Mouse (Mus musculus) embryonic stem cell, embryonic (primary cell): Measurements from ENCODE around the gene Zfp287.
"Not testable (repeated sequence)": the region's sequence is repeated elsewhere in the genome, so short reads cannot be mapped to it uniquely, and the experiment has no call there.

Experiments used
- CTCF ChIA-PET, 4 experiments: fragments of 300-600 bp in 2 of 4; fragments of 350-600 bp in 2 of 4; sonication (Branson Sonifier 250); formaldehyde crosslinking; loops; one replicate each; lab custom pipeline; 2022; ENCODE audit warnings: inconsistent platforms in 2 of 4; lab: Charles Lee
- POLR2A ChIA-PET, 4 experiments: fragments of 300-600 bp in 2 of 4; fragments of 350-600 bp in 2 of 4; sonication (Branson Sonifier 250); formaldehyde crosslinking; loops; one replicate each; lab custom pipeline; 2022; ENCODE audit warnings: antibody characterized with exemption in 4 of 4, inconsistent platforms in 1 of 4; lab: Charles Lee

The Zfp287 gene

DNA sequence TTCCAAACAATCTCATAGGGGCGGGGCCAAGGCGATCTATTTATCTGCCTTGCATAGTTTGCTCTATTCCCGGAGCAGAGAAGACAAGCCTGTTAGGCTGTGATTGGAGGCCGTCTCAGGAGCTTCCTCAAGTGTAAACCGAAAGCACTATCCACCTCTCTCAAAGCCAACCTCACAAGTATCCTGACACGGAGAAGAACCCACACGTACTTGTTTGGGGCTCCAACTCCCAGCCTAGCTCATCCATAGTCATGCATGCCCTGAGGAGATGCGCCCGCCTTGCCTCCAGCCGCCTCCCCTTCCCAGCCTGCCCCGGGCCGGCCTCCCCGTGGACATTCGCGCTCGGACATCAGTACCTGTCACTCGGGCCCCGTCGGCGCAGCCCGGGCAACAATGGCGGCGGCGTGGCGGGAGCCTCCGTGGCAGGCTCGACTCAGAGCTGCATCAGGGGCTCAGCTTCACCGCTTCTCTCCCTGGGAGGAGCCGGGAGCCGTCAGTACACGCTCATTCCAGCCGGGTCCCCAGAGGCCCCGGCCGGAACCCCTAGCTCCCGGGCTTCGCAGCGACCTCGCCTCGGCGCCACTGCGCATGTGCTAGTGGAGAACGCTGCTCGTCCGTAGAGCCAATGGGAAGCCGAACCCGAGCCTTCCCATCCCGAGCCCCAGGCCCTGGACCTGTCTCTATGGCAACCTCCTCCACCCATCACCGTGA lies at the start of gene Zfp287:
Zfp287 (minus strand) TSS at position 595 of the 711 bp plus-strand sequence.
- POLR2A ChIA-PET: interaction anchor here in 3 of 4 experiments (0.5 to 2.0 kb wide), 12 partner anchors 9 to 405 kb away, joined by 3 to 10 read pairs (median 3); partner anchors contain the start of gene Ubb (in 3 of the 3)
- CTCF ChIA-PET: interaction anchor here in 3 of 4 experiments (0.6 to 1.7 kb wide), 5 partner anchors 13 to 190 kb away, joined by 3 to 6 read pairs (median 4); no protein-coding TSS in a partner anchor

DNA sequence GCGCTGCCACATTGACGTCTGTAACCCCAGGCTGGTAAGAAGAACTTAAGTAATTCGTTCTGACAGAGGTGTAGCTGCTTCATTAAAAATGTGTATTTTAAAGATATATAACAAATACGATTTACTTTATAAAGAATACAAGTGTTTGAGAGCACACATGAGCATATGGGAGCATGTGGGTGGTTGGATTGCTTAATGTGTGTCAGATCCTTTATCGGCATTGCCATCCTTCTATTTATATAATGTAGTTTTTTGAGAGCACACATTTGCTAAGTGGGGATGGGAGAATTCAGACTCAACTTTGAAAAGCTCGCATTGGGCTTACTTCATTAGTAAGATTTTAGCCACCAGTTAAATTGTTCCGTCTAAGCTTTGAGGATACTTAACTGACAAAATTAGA lies 44.8 kb upstream of the Zfp287 start:
- ChIA-PET CTCF (no interaction called here), POLR2A (interaction anchor here in 1 of 4 experiments (0.9 kb wide), 1 partner anchor 13 kb away, joined by 3 read pairs; the partner anchor contains the start of gene Zfp286)

DNA sequence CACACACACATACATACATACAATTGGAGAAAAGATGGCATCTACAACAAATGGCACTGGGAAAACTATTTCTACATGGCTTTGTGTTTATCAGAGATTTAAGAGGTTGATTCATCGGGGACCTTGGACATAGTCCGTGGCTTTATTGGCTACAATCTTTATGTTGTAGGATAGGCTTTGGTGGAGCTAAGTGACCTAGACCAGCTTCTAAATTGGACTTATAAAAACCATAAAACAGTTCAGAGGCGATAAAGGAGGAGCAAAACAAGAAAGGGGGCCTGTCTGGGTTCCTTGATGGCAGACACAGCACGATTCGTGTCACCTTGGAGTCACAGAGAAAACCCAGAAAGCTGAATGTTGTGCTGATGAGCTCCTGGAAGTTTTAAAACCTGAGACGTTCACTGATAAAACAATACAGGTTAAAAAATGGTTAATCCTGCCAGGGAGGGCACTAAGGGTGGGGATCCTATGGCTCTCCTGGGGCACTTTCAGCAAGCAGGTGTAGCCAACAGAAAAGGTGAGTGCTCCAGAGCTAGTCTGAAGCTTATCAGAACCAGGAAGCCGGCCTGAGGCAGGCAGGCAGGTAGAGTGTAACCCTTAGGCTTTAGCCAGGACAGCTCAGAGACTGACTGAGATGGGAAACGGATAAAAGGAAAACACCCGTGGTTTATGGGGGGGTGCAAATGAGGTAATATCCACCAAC lies 29.2 kb upstream of the Zfp287 start:
- CTCF ChIA-PET: interaction anchor here in 2 of 4 experiments (0.6 to 0.9 kb wide), 2 partner anchors 375 kb away, joined by 3 to 4 read pairs; no protein-coding TSS in a partner anchor
- POLR2A ChIA-PET: interaction anchor here in 3 of 4 experiments (0.5 to 1.4 kb wide), 4 partner anchors 16 to 158 kb away, joined by 3 to 8 read pairs (median 4); partner anchors contain the start of gene Tvp23b (in 1 of the 3)

DNA sequence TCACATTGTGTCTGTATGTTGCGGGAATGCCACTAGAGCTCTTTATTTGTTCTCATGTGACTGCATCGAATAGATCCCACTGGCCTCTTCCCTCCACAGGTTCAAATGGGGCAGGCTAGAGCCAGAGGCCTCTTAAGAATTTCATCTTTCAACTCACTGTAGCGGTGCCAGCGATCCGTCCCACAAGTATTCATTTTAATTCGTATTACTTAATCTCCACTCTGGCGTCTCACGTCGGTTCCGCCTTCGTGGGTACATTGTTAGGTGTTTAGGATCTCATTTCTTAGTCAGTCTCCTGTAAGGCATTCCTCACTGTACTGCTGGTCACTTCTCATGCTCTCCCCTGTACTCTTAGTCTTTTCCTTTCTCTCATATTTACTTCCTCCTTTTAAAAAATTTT lies 26.8 kb upstream of the Zfp287 start:
- ChIA-PET CTCF (interaction anchor here (0.7 to 2.3 kb wide), 9 partner anchors 10 to 1309 kb away, joined by 3 to 14 read pairs (median 3); no protein-coding TSS in a partner anchor), POLR2A (interaction anchor here in 3 of 4 experiments (0.5 to 2.0 kb wide), 11 partner anchors 11 to 122 kb away, joined by 3 to 9 read pairs (median 4); partner anchors contain the start of genes Fbxw10 (in 2 of the 3), Tvp23b (in 2 of the 3) and Zfp286 (in 1 of the 3))

DNA sequence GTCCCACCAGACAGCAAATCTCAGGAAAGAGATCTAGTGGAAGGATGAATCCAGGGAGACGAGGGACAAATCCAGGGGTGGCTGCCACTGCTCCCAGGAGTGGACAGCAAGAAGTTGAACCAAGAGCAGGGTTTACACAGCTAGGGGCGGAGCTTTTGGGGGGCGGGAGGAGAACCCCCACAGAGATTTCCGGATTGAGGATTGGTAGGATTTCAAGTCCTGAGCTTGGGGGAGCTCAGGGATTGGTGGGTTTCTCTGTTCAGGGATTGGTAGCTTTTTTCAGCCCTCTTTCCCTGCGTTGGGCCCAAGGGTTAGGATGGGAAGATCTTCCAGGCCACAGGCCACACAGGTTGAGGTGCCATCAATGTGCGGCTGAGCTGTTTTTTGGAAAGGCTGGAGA lies 26.2 kb upstream of the Zfp287 start:
- CTCF ChIA-PET: interaction anchor here (0.6 to 2.3 kb wide), 11 partner anchors 11 to 510 kb away, joined by 3 to 14 read pairs (median 3); no protein-coding TSS in a partner anchor
- POLR2A ChIA-PET: interaction anchor here in 3 of 4 experiments (0.5 to 2.0 kb wide), 11 partner anchors 11 to 238 kb away, joined by 3 to 9 read pairs (median 4); partner anchors contain the start of genes Fbxw10 (in 2 of the 3), Tvp23b (in 2 of the 3) and Zfp286 (in 1 of the 3)

DNA sequence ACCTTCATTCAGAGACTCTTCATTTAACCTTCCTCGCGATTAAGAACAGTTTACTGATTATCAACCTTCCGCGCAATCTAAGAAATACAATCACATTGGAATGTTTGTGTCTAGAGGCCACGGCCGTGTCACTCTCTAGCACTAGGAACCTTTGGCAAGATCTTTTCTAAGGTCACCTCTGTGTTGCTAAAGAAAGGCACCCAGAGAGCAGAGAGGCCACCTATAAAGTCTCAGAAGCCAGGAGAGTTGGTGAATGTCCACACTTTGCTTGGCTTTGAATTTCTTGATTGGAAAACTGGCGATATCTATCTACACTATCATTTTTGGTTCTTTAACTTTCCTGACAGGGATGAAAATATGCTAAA lies 25.4 kb upstream of the Zfp287 start:
- POLR2A ChIA-PET: interaction anchor here in 3 of 4 experiments (1.0 to 1.5 kb wide), 7 partner anchors 11 to 206 kb away, joined by 3 to 7 read pairs (median 5); partner anchors contain the start of genes Fbxw10 (in 1 of the 3), Tvp23b (in 1 of the 3), Ubb (in 1 of the 3) and Zfp286 (in 1 of the 3)
- CTCF ChIA-PET: interaction anchor here in 3 of 4 experiments (0.8 to 2.3 kb wide), 24 partner anchors 8 to 379 kb away, joined by 3 to 21 read pairs (median 5); partner anchors contain the start of genes Fbxw10 (in 2 of the 3), Tvp23b (in 1 of the 3) and Zfp286 (in 1 of the 3)

DNA sequence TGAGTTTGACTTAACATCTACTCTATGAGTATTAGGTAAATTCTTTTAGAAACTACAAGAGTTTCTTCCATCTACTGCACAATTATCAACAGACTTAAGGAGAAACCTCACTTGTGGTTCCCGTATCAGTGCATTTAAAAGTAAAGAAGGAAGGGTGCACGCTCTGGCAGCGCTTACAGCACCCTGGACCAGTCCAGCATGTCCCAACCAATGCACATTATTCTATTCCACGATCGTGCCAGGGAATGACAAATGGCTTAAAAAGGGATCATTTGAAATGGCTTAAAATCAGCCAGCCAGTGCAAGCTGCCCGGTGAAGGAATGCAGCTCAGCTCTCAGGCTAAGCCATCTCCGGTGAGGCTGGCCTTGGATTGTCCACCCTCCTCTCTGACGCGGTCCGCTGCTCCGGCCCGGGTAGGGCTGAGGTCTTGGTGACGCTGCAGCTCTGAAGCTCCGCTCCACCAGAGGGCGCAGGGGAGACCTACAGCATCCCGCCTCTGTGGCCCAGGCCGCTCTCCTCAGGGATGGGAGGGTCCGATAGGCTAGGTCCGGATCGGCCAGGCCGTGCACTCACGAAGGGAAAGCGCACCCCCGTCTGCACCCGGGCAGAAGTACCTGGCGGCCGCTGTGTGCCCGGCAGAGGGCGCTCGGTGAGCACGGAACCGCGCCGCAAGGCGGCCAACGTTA lies 24.9 kb upstream of the Zfp287 start:
- ChIA-PET CTCF (interaction anchor here (0.5 to 2.3 kb wide), 56 partner anchors 8 to 1104 kb away, joined by 3 to 21 read pairs (median 4); partner anchors contain the start of genes Fbxw10 (in 2 of the 4), Tvp23b (in 2 of the 4), Grap (in 1 of the 4) and Trim16 (in 1 of the 4)), POLR2A (interaction anchor here in 3 of 4 experiments (0.6 to 1.5 kb wide), 16 partner anchors 11 to 1814 kb away, joined by 3 to 8 read pairs (median 4); partner anchors contain the start of genes Tvp23b (in 3 of the 3), Fbxw10 (in 1 of the 3), Ubb (in 1 of the 3) and Zfp286 (in 1 of the 3))

DNA sequence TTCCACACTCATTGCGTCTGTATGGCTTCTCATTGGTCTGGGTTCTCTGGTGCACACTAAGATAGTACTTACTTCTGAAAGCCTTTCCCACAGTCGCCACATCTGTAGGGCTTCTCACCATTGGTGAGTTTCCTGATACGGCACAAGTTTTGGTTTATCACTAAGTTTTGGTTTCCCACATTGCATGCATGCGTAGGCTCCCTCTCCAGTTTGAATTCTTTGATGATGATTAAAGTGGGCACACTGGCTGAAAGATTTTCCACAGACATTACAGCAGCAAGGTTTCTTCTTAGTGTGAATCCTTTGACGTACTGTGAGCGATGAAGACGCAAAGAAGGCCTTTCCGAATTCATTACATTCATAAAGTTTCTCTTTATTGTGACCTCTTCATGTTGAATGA lies 21.1 kb upstream of the Zfp287 start, which contains the start of gene Gm10428:
Gm10428 (plus strand) TSS at position 321 of the 400 bp plus-strand sequence.
- CTCF ChIA-PET: no interaction called here
- POLR2A ChIA-PET: interaction anchor here in 1 of 4 experiments (1.0 kb wide), 1 partner anchor 126 kb away, joined by 3 read pairs; the partner anchor contains the start of gene Tvp23b

DNA sequence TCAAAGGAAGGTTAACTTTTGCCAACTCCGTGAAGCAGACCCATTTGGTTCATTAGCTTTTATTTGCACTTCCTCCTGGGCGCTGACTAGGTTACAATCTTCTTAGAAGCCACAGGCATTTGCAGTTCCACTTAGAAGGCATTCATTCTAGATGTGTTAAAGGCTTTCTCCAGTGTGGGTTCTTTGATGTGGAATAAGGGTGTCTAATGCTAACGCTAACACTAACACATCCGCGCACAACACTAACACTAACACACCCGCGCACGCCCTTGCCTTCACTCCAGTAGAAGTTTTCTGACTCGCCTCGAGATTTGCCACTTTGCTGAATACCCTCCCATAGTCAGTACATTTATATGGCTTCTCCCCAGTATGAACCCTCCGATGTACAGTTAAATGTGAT lies 20.5 kb upstream of the Zfp287 start:
- ChIA-PET CTCF (no interaction called here), POLR2A (interaction anchor here in 1 of 4 experiments (0.6 kb wide), 1 partner anchor 127 kb away, joined by 3 read pairs; the partner anchor contains the start of gene Tvp23b)

DNA sequence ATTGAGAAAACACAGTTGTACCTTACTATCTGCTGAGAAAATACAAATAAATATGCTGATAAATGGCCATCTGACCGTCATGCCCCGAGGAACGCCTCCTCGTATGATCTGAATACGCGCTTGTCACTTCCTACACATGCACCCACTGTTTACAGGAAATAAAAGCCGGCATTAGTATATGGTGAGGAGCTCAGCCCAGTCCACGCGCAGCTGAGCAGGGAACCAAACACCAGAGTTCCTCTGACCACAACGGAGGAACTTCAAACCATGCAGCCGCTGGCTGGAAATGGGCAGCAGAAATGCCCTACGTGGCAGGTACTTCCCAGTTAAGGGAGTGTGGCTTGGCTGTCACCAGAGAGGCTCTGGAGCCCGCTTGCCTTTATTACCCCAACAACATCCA lies 17.7 kb upstream of the Zfp287 start:
- CTCF ChIA-PET, POLR2A ChIA-PET: not testable (repeated sequence)

DNA sequence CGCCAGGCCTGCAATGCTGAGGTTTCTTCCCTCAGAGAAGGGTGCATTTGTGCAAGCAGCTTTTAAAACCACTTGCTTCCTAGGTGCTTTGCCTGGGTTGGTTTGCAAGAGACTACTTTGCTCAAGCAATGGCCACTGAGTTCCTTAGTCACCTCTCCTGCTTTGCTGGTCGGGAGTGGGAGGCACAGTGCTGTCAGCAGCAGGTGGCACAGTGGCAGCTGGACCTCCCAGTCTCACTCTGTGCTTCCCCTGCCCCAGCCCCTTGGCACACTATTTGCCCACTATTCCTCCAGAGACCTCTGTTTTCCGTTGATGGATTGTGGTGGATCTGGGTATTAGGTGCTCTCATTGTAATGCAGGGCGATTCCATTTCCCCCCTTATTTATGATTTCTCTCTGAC lies 16.4 kb upstream of the Zfp287 start:
- POLR2A ChIA-PET: interaction anchor here in 1 of 4 experiments (0.6 kb wide), 1 partner anchor 74 kb away, joined by 3 read pairs; no protein-coding TSS in a partner anchor

DNA sequence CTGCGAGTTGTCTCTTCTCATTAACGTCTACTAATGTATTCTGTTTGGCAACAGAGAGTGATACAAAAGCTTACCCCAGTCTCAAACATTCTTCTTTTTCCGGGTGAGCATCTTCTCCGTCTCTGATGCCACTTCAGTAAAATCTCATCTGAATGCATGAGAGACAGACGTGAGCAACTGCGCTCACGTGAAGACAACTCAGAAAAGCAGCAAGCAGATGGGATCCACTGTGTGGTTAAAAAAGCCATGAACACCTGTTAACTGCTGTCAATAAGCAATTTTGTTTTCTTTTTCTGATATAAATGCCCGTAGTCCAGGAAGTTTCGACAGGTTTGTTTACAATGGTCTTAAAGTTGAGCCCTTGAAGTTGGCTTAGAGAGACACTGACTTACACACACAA lies 15.5 kb upstream of the Zfp287 start:
- ChIA-PET POLR2A (interaction anchor here in 1 of 4 experiments (2.4 kb wide), 1 partner anchor 144 kb away, joined by 10 read pairs; no protein-coding TSS in a partner anchor), CTCF (interaction anchor here in 2 of 4 experiments (1.4 to 1.5 kb wide), 2 partner anchors 9 kb away, joined by 3 to 4 read pairs; no protein-coding TSS in a partner anchor)

More for the DNA sequence above, 16.4 kb upstream of the Zfp287 start:
- CTCF ChIA-PET: interaction anchor here in 2 of 4 experiments (1.3 to 1.4 kb wide), 2 partner anchors 9 to 387 kb away, joined by 3 read pairs; no protein-coding TSS in a partner anchor

DNA sequence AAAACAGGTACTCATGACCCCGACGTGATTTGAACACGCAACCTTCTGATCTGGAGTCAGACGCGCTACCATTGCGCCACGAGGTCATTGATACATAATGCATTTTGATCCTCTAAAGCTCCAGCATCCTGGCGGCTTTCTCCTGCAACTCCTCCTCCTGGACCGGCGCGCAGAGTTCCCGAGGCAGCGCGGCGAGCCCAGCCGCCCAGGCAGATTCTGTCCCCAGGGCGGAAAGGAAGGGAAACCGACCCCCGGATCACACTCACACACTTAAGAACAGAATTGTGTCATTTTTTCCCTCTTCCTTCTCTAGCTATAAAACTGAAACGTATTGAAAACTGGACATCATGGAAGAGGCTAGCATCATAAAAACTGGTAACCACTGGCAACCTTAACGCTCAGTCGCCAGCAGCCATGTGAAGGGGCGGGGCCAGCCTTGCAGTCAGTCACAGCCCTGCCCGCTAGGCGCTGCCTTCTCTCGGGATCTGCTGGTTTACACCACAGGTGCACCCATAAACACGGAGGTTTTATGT lies 14.4 kb upstream of the Zfp287 start:
- ChIA-PET POLR2A (interaction anchor here in 1 of 4 experiments (0.5 to 2.4 kb wide), 4 partner anchors 10 to 385 kb away, joined by 3 to 10 read pairs (median 4); no protein-coding TSS in a partner anchor), CTCF (interaction anchor here (0.6 to 1.8 kb wide), 5 partner anchors 11 to 176 kb away, joined by 3 to 4 read pairs (median 4); no protein-coding TSS in a partner anchor)

DNA sequence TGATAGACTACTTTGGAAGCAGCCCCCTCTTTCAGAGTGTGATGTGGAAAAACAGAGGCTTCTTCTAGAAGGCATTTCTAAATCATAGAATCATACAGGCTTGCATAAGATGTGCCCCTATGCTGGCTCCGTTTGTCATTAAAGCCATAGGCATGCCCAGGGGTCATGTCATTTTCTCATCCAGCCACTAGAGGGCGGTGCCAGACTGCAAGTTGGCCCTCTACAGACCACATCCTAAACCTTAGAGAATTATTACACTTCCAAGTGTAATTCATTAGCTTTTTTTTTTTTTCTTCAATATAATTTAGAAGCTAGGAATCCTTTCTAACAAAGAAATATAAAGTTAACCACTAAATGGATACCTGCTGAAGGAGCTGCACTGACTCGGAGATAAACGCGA lies 12.4 kb upstream of the Zfp287 start:
- ChIA-PET POLR2A (interaction anchor here in 1 of 4 experiments (0.6 to 0.7 kb wide), 3 partner anchors 100 to 140 kb away, joined by 3 to 4 read pairs (median 3); no protein-coding TSS in a partner anchor), CTCF (interaction anchor here (0.6 to 1.1 kb wide), 17 partner anchors 10 to 1799 kb away, joined by 3 to 8 read pairs (median 3); partner anchors contain the start of gene Zfp287 (in 1 of the 4))

DNA sequence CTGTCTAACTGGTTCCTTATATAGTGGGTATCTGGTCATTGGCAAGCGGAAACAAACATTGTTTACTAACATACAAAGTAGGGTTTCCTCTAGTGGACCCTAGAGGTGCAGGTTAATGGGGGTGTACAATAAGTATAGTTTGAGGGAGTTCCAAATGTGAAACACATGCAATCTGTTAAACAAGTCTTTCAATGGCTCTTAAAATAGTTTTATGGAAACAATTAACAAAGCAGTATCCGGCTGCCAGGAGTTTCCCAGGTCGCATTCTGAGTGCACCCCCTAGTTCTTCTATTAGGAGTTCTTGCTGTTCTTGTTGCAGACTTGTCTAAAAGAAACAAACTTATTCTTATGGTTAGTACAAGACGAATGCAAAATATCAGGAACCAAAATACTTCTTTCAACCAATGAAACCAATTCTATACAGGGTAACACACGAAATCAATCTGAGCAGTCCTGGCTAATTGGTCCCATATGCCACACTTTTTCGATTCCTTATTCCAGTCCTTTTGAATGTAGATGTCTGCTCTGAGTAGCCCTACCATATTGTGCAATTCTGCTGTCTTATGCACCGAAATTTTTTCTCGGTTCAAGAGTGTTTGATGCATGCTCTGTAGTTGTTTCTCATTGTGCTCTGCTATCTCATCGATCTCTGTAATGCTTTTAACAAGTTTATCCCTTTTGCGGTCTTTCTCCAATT lies 10.7 kb upstream of the Zfp287 start:
- POLR2A ChIA-PET: no interaction called here
- CTCF ChIA-PET: interaction anchor here in 2 of 4 experiments (0.6 kb wide), 2 partner anchors 159 to 173 kb away, joined by 3 to 13 read pairs; no protein-coding TSS in a partner anchor
